Mouse (Mus musculus) intestine, postnatal 0 days (tissue): ENCODE results near the gene Col23a1. TPM values are rescaled to one million over a fixed set of nuclear protein-coding genes. Genes with fewer than 3 reads are reported as not detected.

Source experiments
- ATAC-seq: fragments of 200-750 bp; cut with Nextera tagmentation; 2 replicates; pipeline ENCODE4 v1.8.0; 2017; ENCODE audit warnings: mild to moderate bottlenecking, moderate TSS enrichment, moderate library complexity
- H3K27ac ChIP-seq: fragments of 300-500 bp; sonication (generic); 2 replicates; pipeline ENCODE4 v1.5.1; 2014; ENCODE audit warnings: mild to moderate bottlenecking, low read depth, low read length, moderate library complexity
- H3K27me3 ChIP-seq: fragments of 300-500 bp; sonication (generic); replicated peaks from 2 replicates; pipeline ENCODE4 v1.6.1; 2014; ENCODE audit warnings: low read length, mixed read lengths; ENCODE audit not compliant: control insufficient read depth, insufficient read depth
- H3K36me3 ChIP-seq: fragments of 300-500 bp; sonication (generic); 2 replicates; pipeline ENCODE4 v1.6.1; 2014; ENCODE audit warnings: mild to moderate bottlenecking, moderate library complexity; ENCODE audit not compliant: control insufficient read depth, insufficient read depth
- H3K4me1 ChIP-seq: fragments of 300-500 bp; sonication (generic); replicated peaks from 2 replicates; pipeline ENCODE4 v1.6.1; 2014; ENCODE audit warnings: antibody characterized with exemption, low read length, mixed read lengths; ENCODE audit not compliant: control insufficient read depth, insufficient read depth
- H3K4me2 ChIP-seq: fragments of 300-500 bp; sonication (generic); replicated peaks from 2 replicates; pipeline ENCODE4 v1.6.1; 2014; ENCODE audit warnings: low read depth, mild to moderate bottlenecking, moderate library complexity
- H3K4me3 ChIP-seq: fragments of 300-500 bp; sonication (generic); 2 replicates; pipeline ENCODE4 v1.5.1; 2014; ENCODE audit warnings: low read depth, low read length
- H3K9ac ChIP-seq: fragments of 300-500 bp; sonication (generic); 2 replicates; pipeline ENCODE4 v1.6.1; 2014; ENCODE audit warnings: mild to moderate bottlenecking, low read depth, low read length
- H3K9me3 ChIP-seq: fragments of 300-500 bp; sonication (generic); 2 replicates; pipeline ENCODE4 v1.6.1; 2016; ENCODE audit warnings: mixed run types; ENCODE audit not compliant: control insufficient read depth
- CTCF ChIP-seq: sonication (generic); IDR thresholded peaks from 2 replicates; pipeline ENCODE4 v1.5.1; 2016; ENCODE audit warnings: low read depth, mild to moderate bottlenecking, control low read depth, antibody characterized with exemption, moderate library complexity
- WGBS: fragments of 180-500 bp; shearing (Covaris S2); extraction: QIAGEN DNeasy Blood & Tissue Kit; methylation state at CpG from one replicate; pipeline ENCODE4 v1.1.7; 2014; 5-methylcytosine and 5-hydroxymethylcytosine counted together
- polyA plus RNA-seq: library from polyadenylated mRNA; unstranded; fragments of >200 nt; fragmentation: Nextera tagmentation; extraction: Ambion mirVana; gene quantifications from 2 replicates; pipeline ENCODE4 v1.2.1, GENCODE M21; 2015

Gene Col23a1
- polyA plus RNA-seq, 1 experiment from 2014 or later, result 4.6 TPM

DNA sequence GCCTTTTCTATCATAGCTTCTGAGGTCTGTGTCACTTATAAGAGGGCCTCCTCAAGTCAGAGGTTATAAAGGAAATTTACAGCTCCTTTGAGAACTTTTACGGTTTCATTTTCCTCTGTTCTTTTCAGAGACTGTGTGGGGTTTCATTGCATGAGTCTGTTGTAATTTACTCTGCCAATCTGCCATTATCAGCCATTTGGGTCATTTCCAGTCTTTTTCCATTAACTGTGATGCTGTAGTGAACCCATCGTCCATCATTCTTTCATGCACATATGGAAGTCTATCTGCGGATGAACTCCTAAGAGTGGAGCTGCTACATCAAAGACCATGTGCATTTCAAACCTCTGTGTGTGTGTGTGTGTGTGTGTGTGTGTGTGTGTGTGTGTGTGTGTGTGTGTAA, 192.5 kb downstream of the Col23a1 start:
- WGBS, result 41% methylated on average over 3 of the region's 3 CpGs
- ATAC-seq, result no peak
- Histone ChIP-seq H3K4me2 (no peak overlapping the region), H3K9ac (no peak overlapping the region), H3K4me1 (no peaks in the 10 kb centered on the region), H3K36me3 (no peaks in the 10 kb centered on the region), H3K4me3 (no peak overlapping the region), H3K9me3 (no peaks in the 10 kb centered on the region), H3K27me3 (no peaks in the 10 kb centered on the region), H3K27ac (no peak overlapping the region)
- TF ChIP-seq CTCF, result no peak

DNA sequence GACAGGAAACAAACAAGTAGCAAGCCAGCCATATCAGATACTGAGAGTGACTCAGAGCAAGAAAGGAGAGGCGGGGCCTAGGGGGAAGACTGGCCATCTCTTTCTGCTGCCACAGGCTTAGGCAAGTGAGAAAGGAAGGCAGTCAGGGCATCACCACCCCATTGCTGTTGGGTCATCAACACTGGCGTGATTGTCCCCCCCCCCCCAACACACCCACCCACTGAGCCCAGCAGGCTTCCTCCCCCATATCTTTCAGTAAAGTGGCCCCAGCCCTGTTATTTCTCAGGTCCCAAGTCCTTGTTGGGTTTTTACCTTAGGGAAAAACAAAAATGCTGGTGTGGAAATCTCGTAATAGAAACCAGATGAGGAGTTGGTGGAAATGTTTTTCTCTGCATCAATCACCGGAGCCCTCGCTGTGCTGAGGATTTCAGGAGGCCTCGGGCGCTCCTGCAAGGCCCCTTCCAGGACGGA, 195.4 kb downstream of the Col23a1 start:
- no peak for TF ChIP-seq CTCF
- Histone ChIP-seq H3K27me3 (no peaks in the 10 kb centered on the region), H3K36me3 (no peaks in the 10 kb centered on the region), H3K9ac (no peak overlapping the region), H3K4me3 (no peak overlapping the region), H3K27ac (no peak overlapping the region), H3K9me3 (no peaks in the 10 kb centered on the region), H3K4me1 (no peaks in the 10 kb centered on the region), H3K4me2 (no peak overlapping the region)
- WGBS, result 88% methylated on average over 8 of the region's 8 CpGs
- ATAC-seq, result no peak

DNA sequence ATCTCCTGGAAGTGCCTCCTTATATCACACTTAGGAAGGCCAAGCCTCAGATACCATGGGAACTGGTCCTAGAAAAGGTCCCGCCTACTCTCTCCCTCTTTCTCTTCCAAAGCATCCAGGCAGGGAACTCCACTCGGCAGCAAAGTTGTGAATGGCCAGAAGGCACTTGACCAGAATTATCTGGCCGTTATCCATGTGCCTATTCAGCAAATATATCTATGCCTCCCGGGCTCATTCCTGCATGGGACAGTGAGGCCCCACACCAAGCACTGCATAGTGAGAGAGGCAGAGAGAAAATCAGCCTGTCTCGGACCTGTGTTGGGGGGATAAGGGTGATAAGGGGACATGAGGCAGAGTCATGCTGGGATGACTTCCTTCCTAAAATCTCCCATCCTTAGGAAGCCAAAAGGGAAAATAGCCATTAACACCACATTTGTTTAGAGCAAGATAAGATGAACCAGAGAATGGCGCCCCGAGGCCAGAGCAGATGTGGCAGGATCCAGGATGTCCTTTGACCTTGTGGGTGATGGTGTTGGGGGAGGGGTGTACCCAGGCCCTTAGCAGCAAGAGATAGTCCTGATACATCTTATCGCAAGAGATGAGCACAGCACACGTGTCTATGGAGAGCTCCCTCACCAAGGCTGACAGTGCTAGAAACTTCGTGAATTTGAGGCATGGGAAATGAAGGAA, 196.2 kb downstream of the Col23a1 start:
- no peak for TF ChIP-seq CTCF
- Histone ChIP-seq H3K4me1 (no peaks in the 10 kb centered on the region), H3K4me2 (no peak overlapping the region), H3K4me3 (no peak overlapping the region), H3K9ac (no peak overlapping the region), H3K9me3 (no peaks in the 10 kb centered on the region), H3K36me3 (no peaks in the 10 kb centered on the region), H3K27ac (no peak overlapping the region), H3K27me3 (no peaks in the 10 kb centered on the region)
- 61% methylated on average over 10 of the region's 10 CpGs for WGBS
- ATAC-seq, result no peak

DNA sequence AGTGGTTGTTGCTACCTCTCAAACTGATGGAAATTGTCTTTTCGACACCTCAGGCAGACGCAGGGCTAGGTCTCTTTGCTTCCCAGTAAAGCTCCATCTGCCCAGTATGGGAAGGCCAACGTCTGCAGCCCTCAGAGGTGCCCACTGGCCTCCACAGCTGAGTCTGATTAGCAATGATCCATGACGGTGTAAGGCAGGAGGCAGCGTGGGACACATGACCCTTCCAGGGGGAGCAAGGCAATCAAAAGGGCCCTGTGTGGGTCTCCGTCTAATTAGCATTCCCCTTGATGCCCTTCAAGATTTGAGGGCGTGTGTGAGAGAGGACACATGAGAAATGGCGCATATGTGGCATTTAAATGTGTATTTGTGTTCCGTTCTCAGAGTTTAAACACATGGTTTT, 199.1 kb downstream of the Col23a1 start:
- H3K9ac ChIP-seq, result no peak overlapping the region
- no peaks in the 10 kb centered on the region for H3K9me3 ChIP-seq
- H3K36me3 ChIP-seq, result no peaks in the 10 kb centered on the region
- no peak for ATAC-seq
- TF ChIP-seq CTCF, result no peak
- H3K4me3 ChIP-seq, result no peak overlapping the region
- no peaks in the 10 kb centered on the region for H3K27me3 ChIP-seq
- H3K4me2 ChIP-seq, result no peak overlapping the region
- H3K4me1 ChIP-seq, result no peaks in the 10 kb centered on the region
- H3K27ac ChIP-seq, result no peak overlapping the region
- 71% methylated on average over 9 of the region's 9 CpGs for WGBS

GRCm38 (mm10) chr11:51493421-51493820, 203.7 kb downstream of the Col23a1 start:
- Histone ChIP-seq H3K36me3 (no peaks in the 10 kb centered on the region), H3K4me3 (no peak overlapping the region), H3K4me1 (no peaks in the 10 kb centered on the region), H3K27ac (no peak overlapping the region), H3K27me3 (no peaks in the 10 kb centered on the region), H3K9ac (no peak overlapping the region), H3K4me2 (no peak overlapping the region), H3K9me3 (no peaks in the 10 kb centered on the region)
- ATAC-seq, result no peak
- TF ChIP-seq CTCF, result no peak
- 78% methylated on average over 4 of the region's 4 CpGs for WGBS

DNA sequence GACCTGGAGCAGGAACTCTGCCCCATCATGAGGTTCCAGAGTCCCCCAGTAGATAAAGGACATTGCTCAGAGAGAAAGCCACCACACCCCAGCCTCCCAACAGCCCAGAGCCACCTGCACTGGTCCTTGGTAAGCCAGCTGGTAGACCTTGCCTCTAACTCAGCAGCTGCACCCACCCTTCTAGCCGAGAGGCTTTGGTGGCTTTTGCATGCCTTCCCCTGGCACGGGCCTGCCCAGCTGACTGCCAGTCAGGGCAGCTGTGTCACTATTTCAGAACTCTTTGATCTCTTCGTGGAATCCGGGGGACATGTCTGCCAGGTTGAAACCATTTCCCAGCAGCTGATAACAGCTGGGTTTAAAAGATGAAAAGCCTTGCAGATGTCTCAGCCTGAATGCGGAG, 204.5 kb downstream of the Col23a1 start:
- Histone ChIP-seq H3K9ac (no peak overlapping the region), H3K4me2 (no peak overlapping the region), H3K36me3 (no peaks in the 10 kb centered on the region), H3K4me1 (no peaks in the 10 kb centered on the region), H3K9me3 (no peaks in the 10 kb centered on the region), H3K27me3 (no peaks in the 10 kb centered on the region), H3K27ac (no peak overlapping the region), H3K4me3 (no peak overlapping the region)
- no peak for TF ChIP-seq CTCF
- ATAC-seq, result no peak
- 37% methylated on average over 5 of the region's 5 CpGs for WGBS
